Mouse (Mus musculus) bone marrow macrophage, adult 2 months (primary cell): ENCODE measurements around the gene Mars.

Experiments used
- CTCF ChIP-seq: IDR thresholded peaks from 2 replicates; pipeline ENCODE4 v1.5.1; 2012; ENCODE audit warnings: low read depth, mild to moderate bottlenecking, low read length, moderate library complexity
- POLR2A ChIP-seq: IDR thresholded peaks from 2 replicates; pipeline ENCODE4 v1.6.1; 2012; ENCODE audit warnings: mild to moderate bottlenecking, low read depth, low read length, borderline replicate concordance

DNA sequence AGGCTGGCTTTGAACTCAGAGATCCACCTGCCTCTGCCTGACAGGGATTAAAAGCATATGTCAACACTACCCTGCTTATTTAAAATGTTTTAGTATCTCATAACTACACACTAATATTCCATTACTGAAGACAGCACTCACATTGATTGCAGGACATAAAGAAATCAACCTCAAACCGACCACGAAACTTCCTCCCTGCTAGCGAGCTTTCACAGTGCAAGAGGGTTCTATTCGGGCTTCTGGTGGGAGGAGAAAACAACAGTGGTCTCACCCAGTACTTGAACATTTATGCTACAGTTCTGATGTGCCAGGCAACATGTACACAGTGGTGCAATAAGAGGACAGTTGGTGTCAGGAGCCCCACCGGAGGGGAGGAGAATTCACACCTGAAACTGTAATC, 60.8 kb downstream of the Mars start:
- TF ChIP-seq POLR2A, result no peak
- TF ChIP-seq CTCF, result no peak
